Mouse (Mus musculus): ENCODE measurements around the gene Fam135a.

- TF ChIP-seq CTCF (IDR thresholded peaks at IDR 0.05; ENCODE audit: low read depth) (no peak), EP300 (IDR thresholded peaks at IDR 0.05; ENCODE audit: low read depth) (no peak)
Measured at GRCm38 (mm10) chr1:24074396-24074795, 25.7 kb downstream of the Fam135a start.
